Mouse (Mus musculus): ENCODE measurements around the gene Stag2. TPM values are rescaled to one million over a fixed set of nuclear protein-coding genes. Genes with fewer than 3 reads are reported as not detected.
A peak's percentile ranks its signal among the peaks of the same experiment; 100 is the strongest.

Stag2 gene
- polyA plus RNA-seq, 2 experiments = 39.8 to 56.1 TPM

GRCm38 (mm10) chrX:42250342-42250741, 101.2 kb downstream of the Stag2 start:
- no peak for TF ChIP-seq POLR2A (IDR thresholded peaks at IDR 0.05; ENCODE audit: borderline replicate concordance, extremely low read depth, insufficient read depth, insufficient read length)
- DNase-seq (ENCODE audit: low spot score) (no peak), ATAC-seq (ENCODE audit: low FRiP score, low read depth) (no peak)
- Histone ChIP-seq H3K4me3 (replicated peaks; ENCODE audit: low read length) (no peak overlapping the region), H3K4me1 (ENCODE audit: control insufficient read depth, insufficient read depth, low read length) (no peaks in the 10 kb centered on the region), H3K36me3 (ENCODE audit: control insufficient read depth, insufficient read depth, low read length) (peaks cover 11% of the 10 kb centered on the region), H3K27me3 (ENCODE audit: control insufficient read depth, insufficient read depth, low read length) (no peaks in the 10 kb centered on the region), H3K4me2 (replicated peaks; ENCODE audit: low read depth, low read length, severe bottlenecking) (no peak overlapping the region), H3K9ac (ENCODE audit: low read depth, low read length, severe bottlenecking) (no peak overlapping the region), H3K27ac (replicated peaks; ENCODE audit: low read depth, low read length) (no peak overlapping the region), H3K9me3 (ENCODE audit: control insufficient read depth, low read length) (no peaks in the 10 kb centered on the region)
- 92% methylated on average over 10 of the region's 10 CpGs for WGBS

- no peak overlapping the region for H3K4me2 ChIP-seq (replicated peaks; ENCODE audit: low read depth, low read length, severe bottlenecking)
- no peak overlapping the region for H3K27ac ChIP-seq (replicated peaks; ENCODE audit: low read depth, low read length)
- H3K27me3 ChIP-seq (ENCODE audit: control insufficient read depth, insufficient read depth, low read length) = no peaks in the 10 kb centered on the region
- no peak overlapping the region for H3K9ac ChIP-seq (ENCODE audit: low read depth, low read length, severe bottlenecking)
- no peaks in the 10 kb centered on the region for H3K4me1 ChIP-seq (ENCODE audit: control insufficient read depth, insufficient read depth, low read length)
- H3K36me3 ChIP-seq (ENCODE audit: control insufficient read depth, insufficient read depth, low read length) = peaks cover 13% of the 10 kb centered on the region; the same call in 1 of the 2 replicates
- no peak overlapping the region for H3K4me3 ChIP-seq (replicated peaks; ENCODE audit: low read length)
- no peak for ATAC-seq (ENCODE audit: low FRiP score, low read depth)
- peak; percentile 31 for DNase-seq (ENCODE audit: low spot score)
- no peaks in the 10 kb centered on the region for H3K9me3 ChIP-seq (ENCODE audit: control insufficient read depth, low read length)
- TF ChIP-seq POLR2A (IDR thresholded peaks at IDR 0.05; ENCODE audit: borderline replicate concordance, extremely low read depth, insufficient read depth, insufficient read length) = no peak
Measured at GRCm38 (mm10) chrX:42272713-42273112, 123.6 kb downstream of the Stag2 start.

- no peaks in the 10 kb centered on the region for H3K27me3 ChIP-seq (ENCODE audit: control insufficient read depth, insufficient read depth, low read length)
- WGBS = 51% methylated on average over 3 of the region's 3 CpGs
- no peaks in the 10 kb centered on the region for H3K4me1 ChIP-seq (ENCODE audit: control insufficient read depth, insufficient read depth, low read length)
- H3K4me3 ChIP-seq (replicated peaks; ENCODE audit: low read length) = no peak overlapping the region
- H3K36me3 ChIP-seq (ENCODE audit: control insufficient read depth, insufficient read depth, low read length) = no peaks in the 10 kb centered on the region
- ATAC-seq (ENCODE audit: low FRiP score, low read depth) (no peak), DNase-seq (ENCODE audit: low spot score) (no peak)
- no peak for TF ChIP-seq POLR2A (IDR thresholded peaks at IDR 0.05; ENCODE audit: borderline replicate concordance, extremely low read depth, insufficient read depth, insufficient read length)
- H3K4me2 ChIP-seq (replicated peaks; ENCODE audit: low read depth, low read length, severe bottlenecking) = no peak overlapping the region
- H3K27ac ChIP-seq (replicated peaks; ENCODE audit: low read depth, low read length) = no peak overlapping the region
- H3K9me3 ChIP-seq (ENCODE audit: control insufficient read depth, low read length) = no peaks in the 10 kb centered on the region
- no peak overlapping the region for H3K9ac ChIP-seq (ENCODE audit: low read depth, low read length, severe bottlenecking)
Measured at GRCm38 (mm10) chrX:42290215-42290614, 141.1 kb downstream of the Stag2 start.

- no peaks in the 10 kb centered on the region for H3K9me3 ChIP-seq (ENCODE audit: control insufficient read depth, low read length)
- H3K4me1 ChIP-seq (ENCODE audit: control insufficient read depth, insufficient read depth, low read length) = no peaks in the 10 kb centered on the region
- no peaks in the 10 kb centered on the region for H3K36me3 ChIP-seq (ENCODE audit: control insufficient read depth, insufficient read depth, low read length)
- no peak for TF ChIP-seq POLR2A (IDR thresholded peaks at IDR 0.05; ENCODE audit: borderline replicate concordance, extremely low read depth, insufficient read depth, insufficient read length)
- H3K4me2 ChIP-seq (replicated peaks; ENCODE audit: low read depth, low read length, severe bottlenecking) = no peak overlapping the region
- 81% methylated on average over 3 of the region's 3 CpGs for WGBS
- no peak overlapping the region for H3K4me3 ChIP-seq (replicated peaks; ENCODE audit: low read length)
- no peak overlapping the region for H3K9ac ChIP-seq (ENCODE audit: low read depth, low read length, severe bottlenecking)
- ATAC-seq (ENCODE audit: low FRiP score, low read depth) (no peak), DNase-seq (ENCODE audit: low spot score) (no peak)
- H3K27ac ChIP-seq (replicated peaks; ENCODE audit: low read depth, low read length) = no peak overlapping the region
- H3K27me3 ChIP-seq (ENCODE audit: control insufficient read depth, insufficient read depth, low read length) = no peaks in the 10 kb centered on the region
Measured at GRCm38 (mm10) chrX:42315231-42315630, 166.1 kb downstream of the Stag2 start.

GRCm38 (mm10) chrX:42320424-42320823, 171.3 kb downstream of the Stag2 start:
- H3K36me3 ChIP-seq (ENCODE audit: control insufficient read depth, insufficient read depth, low read length) = no peaks in the 10 kb centered on the region

More at GRCm38 (mm10) chrX:42320424-42320823, 171.3 kb downstream of the Stag2 start:
- Histone ChIP-seq H3K9me3 (ENCODE audit: control insufficient read depth, low read length) (no peaks in the 10 kb centered on the region), H3K27me3 (ENCODE audit: control insufficient read depth, insufficient read depth, low read length) (no peaks in the 10 kb centered on the region), H3K4me1 (ENCODE audit: control insufficient read depth, insufficient read depth, low read length) (no peaks in the 10 kb centered on the region), H3K4me2 (replicated peaks; ENCODE audit: low read depth, low read length, severe bottlenecking) (no peak overlapping the region), H3K27ac (replicated peaks; ENCODE audit: low read depth, low read length) (no peak overlapping the region), H3K9ac (ENCODE audit: low read depth, low read length, severe bottlenecking) (no peak overlapping the region), H3K4me3 (replicated peaks; ENCODE audit: low read length) (no peak overlapping the region)
- no peak for TF ChIP-seq POLR2A (IDR thresholded peaks at IDR 0.05; ENCODE audit: borderline replicate concordance, extremely low read depth, insufficient read depth, insufficient read length)
- ATAC-seq (ENCODE audit: low FRiP score, low read depth) (no peak), DNase-seq (ENCODE audit: low spot score) (no peak)
- 46% methylated on average over 5 of the region's 5 CpGs for WGBS
